Mouse (Mus musculus) layer of hippocampus, adult 8-10 months (tissue): ENCODE data around the gene Tia1. TPM values are rescaled to one million over a fixed set of nuclear protein-coding genes. Genes with fewer than 3 reads are reported as not detected.
"Not testable (repeated sequence)": the region's sequence is repeated elsewhere in the genome, so short reads cannot be mapped to it uniquely, and the experiment has no call there.

Experiments used
- DNase-seq, 2 experiments: peaks; one replicate each; pipeline ENCODE4 v3.0.0; 2022; ENCODE audit warnings: low spot score in 2 of 2
- total RNA-seq, 4 experiments: library from RNA; stranded (reverse); gene quantifications; 2 replicates each; pipeline ENCODE4 v1.2.4; 2022

The Tia1 gene
- total RNA-seq = 100 to 1,000 TPM; 105 to 159 (median 144) TPM

GRCm38 (mm10) chr6:86404100-86404861, at the start of gene Tia1:
Gene Tia1 (plus strand): TSS chr6:86404219.
- DNase-seq = peak; percentile 96 to 97

- no peak for DNase-seq
Observed at GRCm38 (mm10) chr6:86354948-86355347, 49.1 kb upstream of the Tia1 start.

GRCm38 (mm10) chr6:86356956-86357355, 47.1 kb upstream of the Tia1 start:
- DNase-seq = no peak

GRCm38 (mm10) chr6:86360691-86361090, 43.3 kb upstream of the Tia1 start:
- DNase-seq = no peak

GRCm38 (mm10) chr6:86361373-86361772, 42.6 kb upstream of the Tia1 start:
- DNase-seq = no peak

GRCm38 (mm10) chr6:86364442-86365141, 39.4 kb upstream of the Tia1 start:
- peak; percentile 78 for DNase-seq

GRCm38 (mm10) chr6:86365371-86366124, 38.5 kb upstream of the Tia1 start, which contains the start of gene Fam136a:
Gene Fam136a (plus strand): TSS chr6:86365646.
- peak; percentile 88 to 89 for DNase-seq

GRCm38 (mm10) chr6:86366125-86366852, 37.7 kb upstream of the Tia1 start:
- peak in 1 of 2 experiments; percentile 33 for DNase-seq

- DNase-seq = no peak
Observed at GRCm38 (mm10) chr6:86366853-86367249, 37.2 kb upstream of the Tia1 start.

GRCm38 (mm10) chr6:86368479-86368878, 35.5 kb upstream of the Tia1 start:
- no peak for DNase-seq

GRCm38 (mm10) chr6:86370093-86370713, 33.8 kb upstream of the Tia1 start:
- no peak for DNase-seq

- no peak for DNase-seq
Observed at GRCm38 (mm10) chr6:86370764-86371339, 33.2 kb upstream of the Tia1 start, which contains the start of gene Snrpg. Gene Snrpg (plus strand): TSS chr6:86371304.

GRCm38 (mm10) chr6:86371340-86371911, 32.6 kb upstream of the Tia1 start:
- peak; percentile 96 to 97 for DNase-seq

GRCm38 (mm10) chr6:86371950-86372516, 32.0 kb upstream of the Tia1 start:
- DNase-seq = no peak

GRCm38 (mm10) chr6:86373556-86373955, 30.5 kb upstream of the Tia1 start:
- no peak for DNase-seq

- DNase-seq = no peak
Observed at GRCm38 (mm10) chr6:86378341-86378740, 25.7 kb upstream of the Tia1 start.

GRCm38 (mm10) chr6:86380112-86380511, 23.9 kb upstream of the Tia1 start:
- DNase-seq = not testable (repeated sequence)

- no peak for DNase-seq
Observed at GRCm38 (mm10) chr6:86382551-86382950, 21.5 kb upstream of the Tia1 start.

GRCm38 (mm10) chr6:86383370-86383769, 20.6 kb upstream of the Tia1 start:
- no peak for DNase-seq

- no peak for DNase-seq
Observed at GRCm38 (mm10) chr6:86384692-86385091, 19.3 kb upstream of the Tia1 start.
